Mouse (Mus musculus): ENCODE measurements around the gene Fras1. TPM values are rescaled to one million over a fixed set of nuclear protein-coding genes. Genes with fewer than 3 reads are reported as not detected.

Gene Fras1
- total RNA-seq, 2 experiments from 2014 or later = not detected

GRCm38 (mm10) chr5:96803091-96803490 lies 429.3 kb downstream of the Fras1 start:
- ATAC-seq (replicated peaks; ENCODE audit: low FRiP score, low TSS enrichment, poor library complexity, severe bottlenecking) = no peak

- ATAC-seq (replicated peaks; ENCODE audit: low FRiP score, low TSS enrichment, poor library complexity, severe bottlenecking) = no peak
Observed at GRCm38 (mm10) chr5:96804304-96804703, 430.5 kb downstream of the Fras1 start.

- ATAC-seq (replicated peaks; ENCODE audit: low FRiP score, low TSS enrichment, poor library complexity, severe bottlenecking) = no peak
Observed at GRCm38 (mm10) chr5:96804813-96805212, 431.1 kb downstream of the Fras1 start.

GRCm38 (mm10) chr5:96810620-96811019 lies 436.9 kb downstream of the Fras1 start:
- no peak for ATAC-seq (replicated peaks; ENCODE audit: low FRiP score, low TSS enrichment, poor library complexity, severe bottlenecking)

GRCm38 (mm10) chr5:96824769-96825327 lies 451.1 kb downstream of the Fras1 start:
- ATAC-seq (replicated peaks; ENCODE audit: low FRiP score, low TSS enrichment, poor library complexity, severe bottlenecking) = no peak

- ATAC-seq (replicated peaks; ENCODE audit: low FRiP score, low TSS enrichment, poor library complexity, severe bottlenecking) = no peak
Observed at GRCm38 (mm10) chr5:96827176-96827575, 453.4 kb downstream of the Fras1 start.

Other genes with a start within 250 kb of the Fras1 start
- gene Cnot6l, start 209.8 kb upstream of the Fras1 start, total RNA-seq (2014; fragmentation: Nextera tagmentation) = 53.5 and 58.6 TPM in 2 replicates
- 37.7 and 59.4 TPM in 2 replicates for gene Cnot6l, start 209.8 kb upstream of the Fras1 start, total RNA-seq (2017)
- gene Mrpl1, start 164.5 kb upstream of the Fras1 start, total RNA-seq (2014; fragmentation: Nextera tagmentation) = 18.0 and 21.7 TPM in 2 replicates
- gene Mrpl1, start 164.5 kb upstream of the Fras1 start, total RNA-seq (2017) = 40.4 and 61.1 TPM in 2 replicates